Mouse (Mus musculus) embryonic facial prominence, embryonic 15.5 days (tissue): Measurements from ENCODE around the gene Gm20219. TPM values are rescaled to one million over a fixed set of nuclear protein-coding genes. Genes with fewer than 3 reads are reported as not detected.
A peak's percentile ranks its signal among the peaks of the same experiment; 100 is the strongest.

Source experiments
- ATAC-seq: fragments of 200-750 bp; cut with Nextera tagmentation; 2 replicates; pipeline ENCODE4 v1.8.0; 2017; ENCODE audit warnings: low read depth, moderate TSS enrichment; ENCODE audit not compliant: insufficient number of reproducible peaks, low FRiP score, low TSS enrichment
- H3K27ac ChIP-seq: fragments of 300-500 bp; sonication (generic); replicated peaks from 2 replicates; pipeline ENCODE4 v1.5.1; 2015; ENCODE audit warnings: mild to moderate bottlenecking, inconsistent platforms
- H3K27me3 ChIP-seq: fragments of 300-500 bp; sonication (generic); 2 replicates; pipeline ENCODE4 v1.6.1; 2015; ENCODE audit warnings: inconsistent platforms
- H3K36me3 ChIP-seq: fragments of 300-500 bp; sonication (generic); 2 replicates; pipeline ENCODE4 v1.6.1; 2015; ENCODE audit warnings: mild to moderate bottlenecking, inconsistent platforms
- H3K4me1 ChIP-seq: fragments of 300-500 bp; sonication (generic); 2 replicates; pipeline ENCODE4 v1.6.1; 2015; ENCODE audit warnings: inconsistent platforms
- H3K4me2 ChIP-seq: fragments of 300-500 bp; sonication (generic); replicated peaks from 2 replicates; pipeline ENCODE4 v1.6.1; 2015; ENCODE audit warnings: mild to moderate bottlenecking, inconsistent platforms
- H3K4me3 ChIP-seq: fragments of 300-500 bp; sonication (generic); replicated peaks from 2 replicates; pipeline ENCODE4 v1.5.1; 2015; ENCODE audit warnings: mild to moderate bottlenecking, inconsistent platforms
- H3K9ac ChIP-seq: fragments of 300-500 bp; sonication (generic); 2 replicates; pipeline ENCODE4 v1.6.1; 2015; ENCODE audit warnings: inconsistent platforms
- H3K9me3 ChIP-seq: fragments of 300-500 bp; sonication (generic); replicated peaks from 2 replicates; pipeline ENCODE4 v1.6.1; 2016; ENCODE audit warnings: inconsistent platforms
- WGBS: fragments of 180-500 bp; shearing (Covaris S2); methylation state at CpG from one replicate; pipeline ENCODE4 v1.1.7; 2015; 5-methylcytosine and 5-hydroxymethylcytosine counted together
- polyA plus RNA-seq: library from polyadenylated mRNA; unstranded; fragments of >200 nt; fragmentation: Nextera tagmentation; extraction: Ambion mirVana; gene quantifications from 2 replicates; pipeline ENCODE4 v1.2.1, GENCODE M21; 2015

Gm20219 gene
- polyA plus RNA-seq, 1 experiment from 2014 or later: 16.5 TPM

- no peaks in the 10 kb centered on the region for H3K27me3 ChIP-seq
- H3K4me2 ChIP-seq: no peak overlapping the region
- H3K27ac ChIP-seq: no peak overlapping the region
- no peaks in the 10 kb centered on the region for H3K36me3 ChIP-seq
- H3K9me3 ChIP-seq: no peaks in the 10 kb centered on the region
- H3K9ac ChIP-seq: no peak overlapping the region
- no peak for ATAC-seq
- H3K4me3 ChIP-seq: no peak overlapping the region
- WGBS: 45% methylated on average over 6 of the region's 6 CpGs
- H3K4me1 ChIP-seq: 0 out of 2 replicates have a peak, but pooled peaks cover 4% of the 10 kb centered on the region
These were observed 13.6 kb downstream of the Gm20219 start for GRCm38 (mm10) chr17:56540562-56540975.

GRCm38 (mm10) chr17:56537912-56538311 is 16.3 kb downstream of the Gm20219 start:
- Histone ChIP-seq H3K4me3 (no peak overlapping the region), H3K4me2 (no peak overlapping the region), H3K27ac (no peak overlapping the region), H3K9me3 (no peaks in the 10 kb centered on the region), H3K27me3 (no peaks in the 10 kb centered on the region), H3K4me1 (0 out of 2 replicates have a peak, but pooled peaks cover 3% of the 10 kb centered on the region), H3K9ac (no peak overlapping the region), H3K36me3 (no peaks in the 10 kb centered on the region)
- no peak for ATAC-seq
- WGBS: 24% methylated on average over 8 of the region's 8 CpGs

- no peaks in the 10 kb centered on the region for H3K36me3 ChIP-seq
- H3K27ac ChIP-seq: no peak overlapping the region
- no peak overlapping the region for H3K4me2 ChIP-seq
- ATAC-seq: no peak
- no peaks in the 10 kb centered on the region for H3K9me3 ChIP-seq
- H3K4me3 ChIP-seq: no peak overlapping the region
- no peaks in the 10 kb centered on the region for H3K4me1 ChIP-seq
- no peaks in the 10 kb centered on the region for H3K27me3 ChIP-seq
- 60% methylated on average over 3 of the region's 3 CpGs for WGBS
- no peak overlapping the region for H3K9ac ChIP-seq
These were observed 17.3 kb downstream of the Gm20219 start for GRCm38 (mm10) chr17:56536874-56537273.

GRCm38 (mm10) chr17:56536192-56536591 is 18.0 kb downstream of the Gm20219 start:
- Histone ChIP-seq H3K9ac (no peak overlapping the region), H3K4me1 (no peaks in the 10 kb centered on the region), H3K4me3 (no peak overlapping the region), H3K27ac (no peak overlapping the region), H3K4me2 (no peak overlapping the region), H3K36me3 (no peaks in the 10 kb centered on the region), H3K9me3 (no peaks in the 10 kb centered on the region), H3K27me3 (no peaks in the 10 kb centered on the region)
- 72% methylated on average over 14 of the region's 14 CpGs for WGBS
- ATAC-seq: no peak

GRCm38 (mm10) chr17:56524943-56525342 is 29.2 kb downstream of the Gm20219 start:
- Histone ChIP-seq H3K4me2 (no peak overlapping the region), H3K27ac (no peak overlapping the region), H3K9me3 (no peaks in the 10 kb centered on the region), H3K36me3 (no peaks in the 10 kb centered on the region), H3K27me3 (no peaks in the 10 kb centered on the region), H3K4me3 (no peak overlapping the region), H3K9ac (no peak overlapping the region), H3K4me1 (no peaks in the 10 kb centered on the region)
- WGBS: 69% methylated on average over 4 of the region's 4 CpGs
- ATAC-seq: no peak

GRCm38 (mm10) chr17:56522744-56523143 is 31.4 kb downstream of the Gm20219 start:
- ATAC-seq: no peak
- Histone ChIP-seq H3K9ac (no peak overlapping the region), H3K4me1 (no peaks in the 10 kb centered on the region), H3K4me3 (no peak overlapping the region), H3K36me3 (no peaks in the 10 kb centered on the region), H3K27me3 (no peaks in the 10 kb centered on the region), H3K27ac (no peak overlapping the region), H3K4me2 (no peak overlapping the region), H3K9me3 (no peaks in the 10 kb centered on the region)
- WGBS: 39% methylated on average over 1 of the region's 1 CpGs

GRCm38 (mm10) chr17:56515690-56516410 is 38.3 kb downstream of the Gm20219 start:
- peak; percentile 78 for ATAC-seq
- 6% methylated on average over 13 of the region's 13 CpGs for WGBS
- Histone ChIP-seq H3K4me2 (peak overlapping the region; percentile 27), H3K4me1 (peaks cover 28% of the 10 kb centered on the region), H3K27ac (peak overlapping the region; percentile 41), H3K9ac (no peak overlapping the region), H3K27me3 (peaks cover 33% of the 10 kb centered on the region), H3K36me3 (no peaks in the 10 kb centered on the region), H3K9me3 (no peaks in the 10 kb centered on the region), H3K4me3 (no peak overlapping the region)

GRCm38 (mm10) chr17:56514916-56515315 is 39.3 kb downstream of the Gm20219 start:
- no peak for ATAC-seq
- Histone ChIP-seq H3K4me1 (peaks cover 37% of the 10 kb centered on the region), H3K9ac (no peak overlapping the region), H3K4me2 (no peak overlapping the region), H3K9me3 (no peaks in the 10 kb centered on the region), H3K4me3 (no peak overlapping the region), H3K27me3 (peaks cover 43% of the 10 kb centered on the region), H3K27ac (no peak overlapping the region), H3K36me3 (no peaks in the 10 kb centered on the region)
- 42% methylated on average over 12 of the region's 12 CpGs for WGBS

GRCm38 (mm10) chr17:56514330-56514729 is 39.9 kb downstream of the Gm20219 start:
- H3K27ac ChIP-seq: no peak overlapping the region
- no peaks in the 10 kb centered on the region for H3K36me3 ChIP-seq
- no peaks in the 10 kb centered on the region for H3K9me3 ChIP-seq
- H3K9ac ChIP-seq: no peak overlapping the region
- ATAC-seq: no peak
- H3K4me3 ChIP-seq: no peak overlapping the region
- H3K4me1 ChIP-seq: peaks cover 42% of the 10 kb centered on the region
- peaks cover 49% of the 10 kb centered on the region for H3K27me3 ChIP-seq
- H3K4me2 ChIP-seq: no peak overlapping the region

GRCm38 (mm10) chr17:56512310-56512709 is 41.9 kb downstream of the Gm20219 start, which contains the start of gene Znrf4:
Gene Znrf4, minus strand, starts transcription at chr17:56512431.
- H3K4me1 ChIP-seq: peaks cover 46% of the 10 kb centered on the region
- H3K9ac ChIP-seq: no peak within 1 kb of the TSS
- no peaks in the 10 kb centered on the region for H3K36me3 ChIP-seq
- ATAC-seq: no peak
- 63% methylated on average over 22 of the region's 22 CpGs for WGBS
- H3K27ac ChIP-seq: no peak within 1 kb of the TSS
- H3K27me3 ChIP-seq: peaks cover 58% of the 10 kb centered on the region
- H3K9me3 ChIP-seq: no peaks in the 10 kb centered on the region
- peak within 1 kb of the TSS; percentile 26 for H3K4me3 ChIP-seq
- peak within 1 kb of the TSS; percentile 56 for H3K4me2 ChIP-seq

- Histone ChIP-seq H3K4me1 (peaks cover 51% of the 10 kb centered on the region), H3K4me3 (peak overlapping the region; percentile 26), H3K4me2 (peak overlapping the region; percentile 56), H3K36me3 (no peaks in the 10 kb centered on the region), H3K9me3 (no peaks in the 10 kb centered on the region), H3K27me3 (peaks cover 58% of the 10 kb centered on the region), H3K27ac (no peak overlapping the region), H3K9ac (no peak overlapping the region)
- ATAC-seq: no peak
- 26% methylated on average over 29 of the region's 29 CpGs for WGBS
These were observed 42.5 kb downstream of the Gm20219 start for GRCm38 (mm10) chr17:56511707-56512090.
